Mouse (Mus musculus) gastrocnemius, adult 18-20 months (tissue): ENCODE results near the gene Wwox. TPM values are rescaled to one million over a fixed set of nuclear protein-coding genes. Genes with fewer than 3 reads are reported as not detected.

Experiments
- DNase-seq: peaks from one replicate; pipeline ENCODE4 v3.0.0; 2021; ENCODE audit warnings: low spot score
- total RNA-seq, 2 experiments: library from RNA; stranded (reverse); gene quantifications; 2 replicates each; pipeline ENCODE4 v1.2.3; 2021

The Wwox gene
- total RNA-seq, 2 experiments from 2014 or later = 5.6 to 6.1 TPM

- DNase-seq = no peak
These were observed 410.8 kb downstream of the Wwox start for GRCm38 (mm10) chr8:114850014-114850870.

- DNase-seq = no peak
These were observed 414.3 kb downstream of the Wwox start for GRCm38 (mm10) chr8:114853765-114854164.

- no peak for DNase-seq
These were observed 416.4 kb downstream of the Wwox start for GRCm38 (mm10) chr8:114855833-114856232.

- DNase-seq = no peak
These were observed 426.5 kb downstream of the Wwox start for GRCm38 (mm10) chr8:114865911-114866310.

GRCm38 (mm10) chr8:114869321-114869720, 429.9 kb downstream of the Wwox start:
- no peak for DNase-seq

- DNase-seq = no peak
These were observed 431.0 kb downstream of the Wwox start for GRCm38 (mm10) chr8:114870410-114870809.

GRCm38 (mm10) chr8:114872491-114872890, 433.0 kb downstream of the Wwox start:
- no peak for DNase-seq

GRCm38 (mm10) chr8:114875161-114875560, 435.7 kb downstream of the Wwox start:
- no peak for DNase-seq

- DNase-seq = no peak
These were observed 436.7 kb downstream of the Wwox start for GRCm38 (mm10) chr8:114876161-114876611.

- no peak for DNase-seq
These were observed 437.3 kb downstream of the Wwox start for GRCm38 (mm10) chr8:114876696-114877206.

- DNase-seq = no peak
These were observed 437.8 kb downstream of the Wwox start for GRCm38 (mm10) chr8:114877234-114877633.

- no peak for DNase-seq
These were observed 439.2 kb downstream of the Wwox start for GRCm38 (mm10) chr8:114878449-114879276.

- no peak for DNase-seq
These were observed 439.8 kb downstream of the Wwox start for GRCm38 (mm10) chr8:114879277-114879568.

GRCm38 (mm10) chr8:114879678-114880077, 440.2 kb downstream of the Wwox start:
- no peak for DNase-seq

GRCm38 (mm10) chr8:114880475-114881135, 441.1 kb downstream of the Wwox start:
- no peak for DNase-seq

- DNase-seq = no peak
These were observed 442.5 kb downstream of the Wwox start for GRCm38 (mm10) chr8:114881891-114882401.

- no peak for DNase-seq
These were observed 443.0 kb downstream of the Wwox start for GRCm38 (mm10) chr8:114882504-114882903.

- no peak for DNase-seq
These were observed 443.6 kb downstream of the Wwox start for GRCm38 (mm10) chr8:114882936-114883606.

GRCm38 (mm10) chr8:114883967-114884366, 444.5 kb downstream of the Wwox start:
- no peak for DNase-seq

- DNase-seq = no peak
These were observed 445.7 kb downstream of the Wwox start for GRCm38 (mm10) chr8:114885026-114885592.

- DNase-seq = no peak
These were observed 448.9 kb downstream of the Wwox start for GRCm38 (mm10) chr8:114888388-114888787.
